Mouse (Mus musculus) forebrain, embryonic 16.5 days (tissue): Measurements from ENCODE around the gene Spg11. TPM values are rescaled to one million over a fixed set of nuclear protein-coding genes. Genes with fewer than 3 reads are reported as not detected.

Experiments used
- ATAC-seq: fragments of 200-750 bp; cut with Nextera tagmentation; 2 replicates; pipeline ENCODE4 v1.8.0; 2017; ENCODE audit warnings: mild to moderate bottlenecking, moderate library complexity
- H3K27ac ChIP-seq: fragments of 300-500 bp; sonication (generic); 2 replicates; pipeline ENCODE4 v1.5.1; 2014; ENCODE audit warnings: low read length, control low read depth
- H3K27me3 ChIP-seq: fragments of 300-500 bp; sonication (generic); replicated peaks from 2 replicates; pipeline ENCODE4 v1.6.1; 2014; ENCODE audit warnings: low read length; ENCODE audit not compliant: control insufficient read depth, insufficient read depth
- H3K36me3 ChIP-seq: fragments of 300-500 bp; sonication (generic); 2 replicates; pipeline ENCODE4 v1.6.1; 2014; ENCODE audit not compliant: control insufficient read depth, insufficient read depth
- H3K4me1 ChIP-seq: fragments of 300-500 bp; sonication (generic); replicated peaks from 2 replicates; pipeline ENCODE4 v1.6.1; 2014; ENCODE audit warnings: low read length; ENCODE audit not compliant: control insufficient read depth, insufficient read depth
- H3K4me2 ChIP-seq: fragments of 300-500 bp; sonication (generic); 2 replicates; pipeline ENCODE4 v1.6.1; 2014; ENCODE audit warnings: mild to moderate bottlenecking, low read length, control low read depth
- H3K4me3 ChIP-seq: fragments of 300-500 bp; sonication (generic); replicated peaks from 2 replicates; pipeline ENCODE4 v1.5.1; 2014; ENCODE audit warnings: mild to moderate bottlenecking, low read length, control low read depth
- H3K9ac ChIP-seq: fragments of 300-500 bp; sonication (generic); replicated peaks from 2 replicates; pipeline ENCODE4 v1.6.1; 2014; ENCODE audit warnings: low read depth, low read length, control low read depth
- H3K9me3 ChIP-seq: fragments of 300-500 bp; sonication (generic); 2 replicates; pipeline ENCODE4 v1.6.1; 2016; ENCODE audit warnings: low read length; ENCODE audit not compliant: control insufficient read depth
- WGBS: fragments of 180-500 bp; shearing (Covaris S2); extraction: QIAGEN DNeasy Blood & Tissue Kit; methylation state at CpG from one replicate; pipeline ENCODE4 v1.1.7; 2014; 5-methylcytosine and 5-hydroxymethylcytosine counted together
- polyA plus RNA-seq: library from polyadenylated mRNA; unstranded; fragments of >200 nt; fragmentation: Nextera tagmentation; extraction: Ambion mirVana; gene quantifications from 2 replicates; pipeline ENCODE4 v1.2.1, GENCODE M21; 2015

Gene Spg11
- polyA plus RNA-seq, 1 experiment from 2014 or later: 8.8 TPM

DNA sequence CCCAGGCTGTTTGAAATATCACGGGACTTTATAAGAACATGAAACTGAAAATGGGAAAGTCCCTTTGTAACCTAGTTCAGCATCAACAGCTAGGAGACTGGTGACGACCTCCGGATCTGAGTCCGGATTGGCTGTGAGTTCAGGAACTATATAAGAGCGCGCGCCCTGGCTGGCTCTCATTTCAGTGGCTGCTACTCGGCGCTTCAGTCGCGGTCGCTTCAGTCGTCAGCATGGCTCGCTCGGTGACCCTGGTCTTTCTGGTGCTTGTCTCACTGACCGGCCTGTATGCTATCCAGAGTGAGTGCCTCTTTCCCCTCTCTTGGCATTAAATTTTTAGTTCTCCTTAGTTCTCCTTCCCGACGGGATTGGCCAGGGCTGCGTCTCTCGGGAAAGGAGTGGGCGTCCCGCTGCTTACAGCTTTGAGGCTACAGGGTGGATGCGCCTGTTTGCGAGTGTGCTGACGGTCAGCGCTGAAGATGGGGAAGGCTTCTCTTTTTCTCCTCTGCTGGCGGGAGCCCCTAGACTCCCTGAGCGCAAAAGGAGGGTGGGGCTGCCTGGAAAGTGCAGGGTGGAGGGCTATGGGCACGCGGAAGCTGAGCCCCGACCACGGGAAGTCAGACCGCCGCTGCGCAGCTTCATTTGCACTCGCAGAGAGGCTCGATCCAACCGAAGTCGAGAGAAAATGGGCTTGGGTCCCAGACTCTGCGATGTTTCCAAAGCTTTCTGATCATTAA lies 29.5 kb upstream of the Spg11 start, which contains the start of gene B2m:
TSS of gene B2m (plus strand) at position 179 of the 734 bp plus-strand sequence.
- Histone ChIP-seq H3K4me2 (peak within 1 kb of the TSS; percentile 88), H3K4me1 (peaks cover 2% of the 10 kb centered on the region; the same call in 1 of the 2 replicates), H3K36me3 (no peaks in the 10 kb centered on the region), H3K27ac (0 out of 2 replicates have a peak within 1 kb of the TSS, but pooled peaks have one; percentile 8), H3K9me3 (no peaks in the 10 kb centered on the region), H3K9ac (peak within 1 kb of the TSS; percentile 77), H3K4me3 (peak within 1 kb of the TSS; percentile 60), H3K27me3 (no peaks in the 10 kb centered on the region)
- ATAC-seq: peak; percentile 99
- WGBS: under 1% methylated on average over 40 of the region's 40 CpGs

DNA sequence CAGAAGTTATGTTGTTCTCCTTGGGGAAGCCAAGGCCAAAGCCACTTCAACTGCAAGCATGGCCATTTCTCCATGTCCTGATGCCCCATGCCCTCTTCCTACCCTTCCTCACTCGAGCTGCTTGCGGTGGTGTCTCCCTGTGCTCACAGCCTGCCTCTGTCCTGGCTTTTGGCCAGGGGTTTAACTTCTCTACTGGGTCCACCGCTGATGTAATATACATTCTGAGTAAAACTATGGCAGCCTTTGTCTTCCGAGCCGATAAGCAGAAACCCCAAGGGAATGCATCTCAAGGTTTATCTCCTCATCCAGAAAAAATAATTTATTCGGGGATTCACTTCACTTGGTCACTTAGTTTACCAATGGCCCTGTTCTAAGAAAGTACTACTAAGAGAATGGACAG lies 28.5 kb upstream of the Spg11 start:
- 74% methylated on average over 6 of the region's 6 CpGs for WGBS
- Histone ChIP-seq H3K9me3 (no peaks in the 10 kb centered on the region), H3K4me2 (no peak overlapping the region; the same call in 1 of the 2 replicates), H3K27me3 (no peaks in the 10 kb centered on the region), H3K36me3 (no peaks in the 10 kb centered on the region), H3K27ac (no peak overlapping the region), H3K4me1 (peaks cover 2% of the 10 kb centered on the region; the same call in 1 of the 2 replicates), H3K4me3 (no peak overlapping the region), H3K9ac (no peak overlapping the region)
- ATAC-seq: no peak

DNA sequence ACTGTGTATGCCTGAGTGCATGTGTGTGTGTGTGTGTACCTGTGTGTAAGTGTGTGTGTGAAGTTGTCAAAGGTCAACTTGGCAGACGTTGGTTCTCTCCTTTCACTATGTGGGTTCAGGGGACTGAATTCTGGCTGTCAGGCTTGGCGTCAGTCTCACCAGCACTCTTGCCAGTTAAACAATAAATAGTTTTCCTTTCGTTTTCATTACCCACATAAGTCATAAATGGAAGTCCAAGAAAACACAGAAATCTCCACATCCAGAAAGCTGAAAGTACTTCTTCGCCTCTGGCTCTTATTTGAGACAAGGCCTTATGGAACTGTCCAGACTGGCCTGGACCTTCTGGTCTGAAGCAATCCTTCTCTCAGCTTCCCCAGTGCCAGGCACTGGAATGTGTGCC lies 27.6 kb upstream of the Spg11 start:
- 69% methylated on average over 4 of the region's 4 CpGs for WGBS
- no peaks in the 10 kb centered on the region for H3K27me3 ChIP-seq
- peaks cover 2% of the 10 kb centered on the region; the same call in 1 of the 2 replicates for H3K4me1 ChIP-seq
- ATAC-seq: no peak
- no peak overlapping the region for H3K4me3 ChIP-seq
- H3K27ac ChIP-seq: no peak overlapping the region
- no peak overlapping the region for H3K4me2 ChIP-seq
- H3K9ac ChIP-seq: no peak overlapping the region
- no peaks in the 10 kb centered on the region for H3K36me3 ChIP-seq
- H3K9me3 ChIP-seq: no peaks in the 10 kb centered on the region

DNA sequence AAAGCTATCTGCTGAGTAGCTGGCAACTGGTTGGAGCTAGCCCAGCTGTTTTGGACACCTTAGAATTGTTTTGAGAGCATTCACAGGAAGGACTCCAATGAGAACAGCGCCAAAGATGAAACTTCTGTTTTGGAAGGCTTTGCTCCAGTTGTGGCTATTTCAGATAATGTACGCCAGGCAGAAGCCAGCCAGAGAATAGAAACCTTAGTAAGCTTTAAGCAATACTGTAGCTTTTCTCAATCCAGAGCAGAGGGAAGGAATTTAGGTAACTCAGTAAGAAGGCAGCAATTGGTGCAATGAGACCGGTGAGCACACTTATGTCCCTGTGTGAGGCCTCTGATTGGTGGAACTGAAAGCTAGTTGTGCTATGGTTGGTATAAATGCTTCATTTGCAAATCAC lies 24.9 kb upstream of the Spg11 start:
- H3K27ac ChIP-seq: no peak overlapping the region
- H3K9ac ChIP-seq: no peak overlapping the region
- no peak for ATAC-seq
- no peaks in the 10 kb centered on the region for H3K36me3 ChIP-seq
- H3K4me3 ChIP-seq: no peak overlapping the region
- H3K27me3 ChIP-seq: no peaks in the 10 kb centered on the region
- 92% methylated on average over 3 of the region's 3 CpGs for WGBS
- no peaks in the 10 kb centered on the region; the same call in 1 of the 2 replicates for H3K4me1 ChIP-seq
- no peaks in the 10 kb centered on the region for H3K9me3 ChIP-seq
- no peak overlapping the region for H3K4me2 ChIP-seq

GRCm38 (mm10) chr2:122141332-122141967 lies 23.3 kb upstream of the Spg11 start:
- no peaks in the 10 kb centered on the region for H3K4me1 ChIP-seq
- no peak overlapping the region for H3K27ac ChIP-seq
- 79% methylated on average over 5 of the region's 5 CpGs for WGBS
- no peak overlapping the region for H3K4me2 ChIP-seq
- no peak for ATAC-seq
- no peaks in the 10 kb centered on the region for H3K36me3 ChIP-seq
- H3K4me3 ChIP-seq: no peak overlapping the region
- no peak overlapping the region for H3K9ac ChIP-seq
- no peaks in the 10 kb centered on the region for H3K9me3 ChIP-seq
- H3K27me3 ChIP-seq: no peaks in the 10 kb centered on the region

GRCm38 (mm10) chr2:122140815-122141214 lies 22.6 kb upstream of the Spg11 start:
- H3K27ac ChIP-seq: no peak overlapping the region
- no peaks in the 10 kb centered on the region for H3K9me3 ChIP-seq
- no peaks in the 10 kb centered on the region for H3K27me3 ChIP-seq
- no peak overlapping the region for H3K4me2 ChIP-seq
- no peak overlapping the region for H3K4me3 ChIP-seq
- H3K4me1 ChIP-seq: no peaks in the 10 kb centered on the region
- ATAC-seq: no peak
- 78% methylated on average over 2 of the region's 2 CpGs for WGBS
- no peaks in the 10 kb centered on the region for H3K36me3 ChIP-seq
- H3K9ac ChIP-seq: no peak overlapping the region

- Histone ChIP-seq H3K27ac (no peak overlapping the region), H3K4me1 (no peaks in the 10 kb centered on the region), H3K27me3 (no peaks in the 10 kb centered on the region), H3K4me2 (no peak overlapping the region), H3K9ac (no peak overlapping the region), H3K36me3 (no peaks in the 10 kb centered on the region), H3K9me3 (no peaks in the 10 kb centered on the region), H3K4me3 (no peak overlapping the region)
- ATAC-seq: no peak
- WGBS: 70% methylated on average over 5 of the region's 5 CpGs
Measured at GRCm38 (mm10) chr2:122137839-122138465, 19.8 kb upstream of the Spg11 start.

DNA sequence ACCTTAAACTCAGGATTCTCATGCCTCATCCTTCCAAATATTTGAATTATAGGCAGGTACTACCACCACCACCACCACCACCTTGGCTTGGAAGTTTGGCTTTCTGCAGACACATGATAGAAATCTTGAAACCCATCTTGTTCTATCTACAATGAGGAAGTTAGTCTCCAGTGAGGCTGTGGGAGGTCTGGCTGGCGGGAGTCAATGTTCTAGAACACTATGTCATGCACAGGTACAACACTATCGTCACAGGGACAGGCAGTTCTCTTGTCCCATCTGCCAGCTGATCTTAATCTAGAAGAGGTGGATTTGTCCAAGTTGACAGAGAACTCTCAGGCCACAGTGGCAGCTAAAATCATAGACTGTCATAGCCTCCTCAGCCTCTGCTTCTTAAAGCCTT lies 14.4 kb upstream of the Spg11 start:
- Histone ChIP-seq H3K27ac (no peak overlapping the region), H3K27me3 (no peaks in the 10 kb centered on the region), H3K9ac (no peak overlapping the region), H3K36me3 (no peaks in the 10 kb centered on the region), H3K4me1 (no peaks in the 10 kb centered on the region), H3K4me2 (no peak overlapping the region), H3K9me3 (no peaks in the 10 kb centered on the region), H3K4me3 (no peak overlapping the region)
- no peak for ATAC-seq
- WGBS: 93% methylated on average over 2 of the region's 2 CpGs

DNA sequence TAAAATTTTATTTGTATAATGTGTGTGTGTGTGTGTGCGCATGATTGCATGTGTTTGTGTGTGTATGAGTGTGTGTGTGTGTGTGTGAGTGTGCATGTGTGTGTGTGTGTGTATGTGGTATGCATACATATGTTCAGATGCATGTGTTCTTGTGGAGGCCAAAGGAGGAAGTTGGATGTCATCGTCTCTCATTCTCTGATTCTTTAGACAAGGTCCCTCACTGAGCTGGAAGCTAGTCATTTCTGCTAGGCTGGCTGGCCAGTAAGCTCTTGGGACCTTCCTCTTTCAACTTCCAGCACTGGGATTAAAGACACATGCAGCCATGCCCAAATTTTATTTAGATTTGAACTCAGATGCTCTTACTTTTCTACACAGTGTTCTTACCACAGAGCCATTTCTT lies 13.9 kb upstream of the Spg11 start:
- H3K27ac ChIP-seq: no peak overlapping the region
- no peaks in the 10 kb centered on the region for H3K4me1 ChIP-seq
- no peak overlapping the region for H3K4me3 ChIP-seq
- no peaks in the 10 kb centered on the region for H3K27me3 ChIP-seq
- no peaks in the 10 kb centered on the region for H3K36me3 ChIP-seq
- H3K9me3 ChIP-seq: no peaks in the 10 kb centered on the region
- WGBS: 83% methylated on average over 2 of the region's 2 CpGs
- no peak overlapping the region for H3K4me2 ChIP-seq
- no peak for ATAC-seq
- H3K9ac ChIP-seq: no peak overlapping the region
